Mouse (Mus musculus) left cerebral cortex, adult 2 months (tissue): ENCODE measurements at regions not wholly inside any gene's neighbourhood (a gene's known extent, or its start where the extent isn't known, plus 50 kb on each side); places are given as distances from the start of the nearest gene placed in this dataset.

Source experiments
- DNase-seq, 2 experiments: peaks; one replicate each; pipeline ENCODE4 v3.0.0; 2021 to 2022; ENCODE audit warnings: low spot score in 2 of 2, mixed read lengths in 1 of 2; ENCODE audit errors: extremely low spot score in 1 of 2
- H3K27ac ChIP-seq: fragments of 200-600 bp; 2 replicates; pipeline ENCODE4 v1.8.1; 2022
- H3K4me3 ChIP-seq: fragments of 200-600 bp; 2 replicates; pipeline ENCODE4 v1.8.1; 2022
- CTCF ChIP-seq: fragments of 200-600 bp; IDR thresholded peaks from 2 replicates; pipeline ENCODE4 v1.8.1; 2022; ENCODE audit warnings: antibody characterized with exemption, mild to moderate bottlenecking, moderate library complexity
- intact Hi-C: fragments of 180-260 bp; cut with DNase I; formaldehyde crosslinking; loops from one replicate; pipeline ENCODE4 v1.15.1; 2025

DNA sequence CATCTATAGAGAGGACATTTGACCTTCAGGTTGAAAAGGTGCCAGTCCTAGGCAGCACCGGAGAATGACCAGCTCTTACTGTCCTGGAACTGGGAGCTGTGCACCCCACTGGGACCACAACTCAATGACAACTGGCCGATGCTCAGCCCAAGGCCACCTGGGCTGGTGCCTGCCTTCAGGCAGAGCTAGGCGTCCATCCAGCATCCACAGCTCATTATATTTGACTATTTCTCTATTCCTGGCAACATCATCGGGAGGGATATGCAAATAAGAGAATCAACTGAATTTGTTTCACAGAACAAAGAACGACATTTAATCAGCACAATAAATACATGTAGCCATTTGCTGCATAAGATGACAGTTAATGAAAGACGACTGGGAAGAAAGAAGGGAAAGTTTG is 149.0 kb upstream of the Gli2 start:
- no peak for TF ChIP-seq CTCF
- no peak for DNase-seq
- intact Hi-C loops, result no loop called here
- Histone ChIP-seq H3K27ac (no peak overlapping the region), H3K4me3 (no peak overlapping the region)

DNA sequence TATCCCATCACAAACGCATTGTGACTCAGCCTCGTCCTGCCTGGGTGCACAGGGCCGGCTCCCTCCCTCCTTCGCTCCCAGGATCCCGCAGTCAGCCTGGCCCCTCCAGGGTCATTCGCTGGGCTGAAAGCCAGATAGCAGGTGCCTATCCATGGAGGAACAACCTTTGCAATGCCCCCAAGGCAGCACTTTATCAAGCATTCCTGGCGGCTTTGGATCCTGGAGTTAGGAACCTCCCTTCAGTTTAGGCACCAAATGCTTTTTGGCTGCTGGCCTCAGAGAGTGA is 143.9 kb upstream of the Gli2 start:
- no peak overlapping the region for H3K4me3 ChIP-seq
- TF ChIP-seq CTCF, result no peak
- intact Hi-C loops, result no loop called here
- no peak for DNase-seq
- H3K27ac ChIP-seq, result no peak overlapping the region

DNA sequence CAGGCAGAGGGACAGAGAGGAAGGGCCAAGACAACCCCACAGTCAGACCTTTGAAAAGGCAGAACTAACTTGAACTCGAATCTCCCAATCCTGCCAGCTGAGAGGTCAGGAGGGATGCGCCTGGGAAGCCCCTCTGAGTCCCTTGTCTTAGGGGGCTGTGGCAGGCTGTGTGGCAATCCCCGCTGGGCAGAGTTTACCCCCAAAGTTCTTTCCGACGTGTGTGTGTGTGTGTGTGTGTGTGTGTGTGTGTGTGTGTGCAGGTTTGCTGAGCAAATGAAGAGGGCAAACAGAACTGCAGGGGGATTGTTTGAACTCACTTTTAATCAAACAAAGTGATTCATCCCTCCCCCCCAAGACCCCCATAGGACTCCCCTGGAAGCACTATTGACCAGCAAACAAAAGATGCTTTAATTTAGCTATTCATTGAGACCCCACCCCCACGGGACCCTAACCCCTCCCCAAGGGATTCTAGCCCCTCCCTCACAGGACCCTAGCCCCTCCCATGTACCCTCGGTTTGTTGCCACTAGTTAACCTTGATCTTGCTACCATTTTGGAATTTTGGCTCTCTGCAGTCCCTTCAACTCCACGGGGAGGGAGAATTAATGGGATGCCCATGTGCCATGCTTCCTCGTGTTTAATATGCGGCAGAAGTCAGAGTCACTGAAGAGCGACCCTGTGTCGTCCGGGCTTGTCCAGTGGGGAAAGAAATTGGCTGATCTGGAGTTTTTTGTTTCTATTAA is 143.4 kb upstream of the Gli2 start:
- no peak for TF ChIP-seq CTCF
- DNase-seq, result no peak
- Histone ChIP-seq H3K4me3 (no peak overlapping the region), H3K27ac (no peak overlapping the region)
- intact Hi-C loops, result no loop called here

DNA sequence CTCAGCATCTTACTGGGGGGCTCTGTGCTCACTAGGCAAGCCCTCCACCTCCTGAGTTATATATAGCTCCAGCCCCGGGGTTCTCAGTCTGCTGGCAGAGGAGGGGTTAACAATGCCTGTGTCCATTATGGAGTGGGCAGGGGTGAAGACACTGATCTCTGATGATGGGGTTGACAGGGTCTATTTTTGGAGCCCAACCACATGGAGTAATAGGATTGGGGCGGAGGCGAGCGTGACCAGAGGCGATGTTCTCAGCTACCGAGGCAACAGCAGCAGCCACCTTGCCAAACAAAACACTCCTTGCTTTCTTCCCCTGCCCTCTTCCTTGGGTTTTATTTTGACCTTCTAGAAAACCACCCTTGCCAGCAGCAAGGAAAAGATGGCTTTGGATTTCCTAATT is 141.1 kb upstream of the Gli2 start:
- no peak for TF ChIP-seq CTCF
- no peak overlapping the region for H3K27ac ChIP-seq
- intact Hi-C loops, result no loop called here
- DNase-seq, result no peak
- no peak overlapping the region for H3K4me3 ChIP-seq

DNA sequence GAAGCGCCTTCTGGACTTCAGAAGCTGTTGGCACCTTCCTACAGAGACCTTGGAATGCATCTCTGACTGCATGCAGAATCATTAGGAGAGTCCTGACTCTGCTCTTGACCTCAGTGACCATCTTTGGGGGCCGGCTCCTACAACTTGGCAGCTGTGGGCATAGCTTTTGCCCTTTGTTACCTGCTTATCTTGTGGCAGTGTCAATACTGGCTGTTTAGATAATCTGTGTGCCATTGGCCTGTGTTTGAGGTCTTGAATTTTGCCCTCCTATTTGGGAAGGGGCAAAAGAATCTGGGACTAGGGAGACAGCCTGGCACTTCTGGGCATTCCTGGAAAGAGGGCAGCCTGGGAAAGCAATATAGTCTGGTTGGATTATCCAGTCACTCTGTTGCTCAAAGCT is 137.8 kb upstream of the Gli2 start:
- Histone ChIP-seq H3K4me3 (no peak overlapping the region), H3K27ac (no peak overlapping the region)
- no peak for TF ChIP-seq CTCF
- no peak for DNase-seq
- intact Hi-C loops, result no loop called here

DNA sequence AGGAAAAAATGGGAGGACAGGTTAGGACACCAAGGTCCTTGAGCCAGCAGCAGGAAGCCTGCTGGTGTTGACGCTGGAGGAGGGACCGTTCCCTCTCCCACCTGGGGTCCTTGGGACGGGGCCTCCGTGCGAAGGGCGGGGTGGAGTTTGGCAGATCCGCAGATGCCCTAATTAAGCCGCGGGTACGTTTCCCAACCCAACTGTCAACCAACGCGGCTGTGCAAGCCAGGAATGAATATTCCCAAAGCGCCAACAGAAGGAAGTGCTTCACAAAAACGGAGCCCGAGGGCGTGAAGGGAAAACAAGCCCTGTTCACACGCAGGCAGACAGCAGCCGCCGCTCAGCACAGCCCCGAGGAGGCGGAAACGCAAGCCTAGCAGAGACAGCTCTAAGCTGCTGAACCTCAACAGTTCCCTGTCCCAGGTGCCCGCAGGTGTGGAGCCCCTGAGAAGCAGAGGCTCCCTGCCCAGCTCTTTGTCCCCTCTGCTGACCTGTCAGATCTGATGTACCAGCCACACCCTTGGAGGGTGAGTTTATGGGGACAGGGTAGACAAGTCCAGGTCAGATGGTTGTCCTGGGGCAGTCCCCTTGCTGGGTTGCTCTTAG is 136.1 kb upstream of the Gli2 start:
- H3K27ac ChIP-seq, result no peak overlapping the region
- intact Hi-C loops, result no loop called here
- H3K4me3 ChIP-seq, result no peak overlapping the region; the same call in 1 of the 2 replicates

DNA sequence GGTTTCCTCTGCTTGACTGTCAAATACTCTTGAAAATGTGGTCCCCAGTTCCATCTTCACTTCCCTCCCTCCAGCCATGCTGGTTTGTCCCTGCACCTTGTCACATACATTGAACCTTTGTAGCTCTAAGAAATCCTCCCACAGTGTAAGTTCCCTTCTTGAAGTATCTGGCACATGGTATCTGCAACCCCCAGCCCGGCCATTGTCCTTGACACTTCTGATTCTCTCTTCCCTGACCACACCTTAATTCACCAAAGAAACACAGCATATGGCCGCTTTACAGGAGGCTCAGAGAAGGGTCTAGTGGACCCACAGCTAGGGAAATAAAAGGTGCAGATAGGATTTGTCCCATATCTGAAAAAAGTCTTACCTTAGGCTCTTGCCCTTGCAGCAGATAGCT is 133.9 kb upstream of the Gli2 start:
- no peak overlapping the region for H3K27ac ChIP-seq
- intact Hi-C loops, result no loop called here
- no peak for TF ChIP-seq CTCF
- no peak for DNase-seq
- H3K4me3 ChIP-seq, result no peak overlapping the region

More for the DNA sequence above, 136.1 kb upstream of the Gli2 start:
- no peak for TF ChIP-seq CTCF
- peak; percentile 51 to 64 for DNase-seq

DNA sequence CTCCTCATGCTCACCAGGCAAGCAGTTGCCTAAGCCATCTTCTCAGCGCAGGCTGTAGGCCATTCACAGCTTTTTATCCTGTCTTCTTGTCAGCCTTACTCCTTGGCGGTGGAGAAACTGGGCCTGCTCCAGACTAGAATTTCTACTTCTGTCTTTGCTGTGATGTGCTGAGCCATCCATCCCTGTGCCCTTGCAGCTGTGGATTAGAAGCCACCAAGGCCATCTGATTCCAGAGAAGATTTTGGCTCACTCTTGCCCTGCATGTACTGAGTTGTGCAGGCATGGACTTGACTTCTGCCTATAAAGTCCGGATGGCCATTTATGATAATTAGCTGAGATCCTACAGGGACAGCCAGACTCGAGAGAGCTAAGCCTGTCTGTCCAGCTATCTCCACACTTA is 133.4 kb upstream of the Gli2 start:
- DNase-seq, result no peak
- intact Hi-C loops, result no loop called here
- no peak for TF ChIP-seq CTCF
- Histone ChIP-seq H3K27ac (no peak overlapping the region), H3K4me3 (no peak overlapping the region)

DNA sequence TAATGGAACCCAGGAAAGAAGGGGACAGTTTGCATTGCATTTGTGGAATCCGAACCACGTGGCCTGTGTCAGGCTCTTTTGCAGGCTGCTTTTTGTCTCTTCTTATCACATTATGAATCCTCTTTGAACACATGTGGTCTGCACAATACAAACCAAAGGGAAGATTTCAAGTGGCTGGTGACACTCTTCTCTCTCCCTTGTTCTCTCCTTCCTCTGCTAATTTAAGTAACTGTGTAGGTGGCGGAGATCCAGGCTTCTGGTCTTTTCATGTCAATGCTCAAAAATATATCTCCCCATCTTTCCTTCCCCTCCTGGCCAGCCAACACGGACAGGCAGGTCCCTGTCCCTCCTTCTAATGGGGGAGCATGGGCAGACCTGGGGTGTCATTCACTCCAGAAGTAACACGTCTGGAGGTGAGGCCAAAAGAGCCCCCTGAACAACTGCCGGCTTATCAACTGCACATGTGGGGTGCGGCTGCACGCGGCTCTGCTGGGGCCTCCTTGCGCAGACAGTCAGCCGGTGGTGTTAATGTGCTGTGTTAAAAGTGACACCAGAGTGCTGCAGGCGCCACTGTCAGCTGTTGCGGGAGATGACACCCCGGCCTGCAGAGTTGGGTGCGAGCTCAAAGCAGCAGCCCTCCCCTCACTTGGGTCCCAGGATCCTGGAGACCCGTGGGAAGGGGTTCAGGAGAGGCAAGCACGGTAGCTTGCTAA is 130.3 kb upstream of the Gli2 start:
- intact Hi-C loops, result no loop called here
- DNase-seq, result peak; percentile 14 to 23
- no peak overlapping the region for H3K4me3 ChIP-seq
- TF ChIP-seq CTCF, result no peak
- no peak overlapping the region for H3K27ac ChIP-seq

DNA sequence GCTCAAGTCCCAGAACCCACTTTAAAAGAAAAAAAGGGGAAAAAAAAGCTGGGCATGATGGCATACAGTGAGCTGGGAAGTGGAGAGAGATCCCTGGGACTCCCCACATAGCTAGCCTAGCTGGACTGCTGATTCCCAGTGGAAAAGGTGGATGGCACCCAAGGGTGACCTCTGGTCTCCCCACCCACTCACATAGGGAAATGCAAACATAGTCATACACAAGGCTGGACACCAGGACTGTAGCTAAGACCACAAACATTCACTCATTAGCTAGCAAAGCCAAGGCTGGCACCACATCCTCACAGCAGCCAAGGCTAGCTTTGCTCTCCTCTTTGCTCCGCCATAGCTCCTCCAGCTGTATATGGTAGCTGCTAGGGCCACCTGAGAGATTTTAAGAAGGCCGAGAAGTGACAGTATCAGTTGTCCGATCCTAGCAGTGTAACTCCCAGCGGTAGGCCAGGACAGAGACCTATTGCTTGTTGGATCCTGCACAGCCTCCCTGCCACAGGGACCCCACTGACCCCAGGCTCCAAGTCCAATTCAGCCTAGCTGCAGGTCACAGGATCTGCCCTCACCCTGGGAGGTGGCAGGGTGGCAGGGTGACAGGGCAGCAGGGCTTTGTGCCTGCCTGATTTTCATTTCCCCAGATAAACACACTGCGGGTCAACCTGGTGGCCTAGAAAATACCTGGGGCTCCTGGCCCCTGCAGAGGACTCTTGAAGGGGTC is 119.8 kb upstream of the Gli2 start:
- TF ChIP-seq CTCF, result no peak
- no peak overlapping the region for H3K27ac ChIP-seq

DNA sequence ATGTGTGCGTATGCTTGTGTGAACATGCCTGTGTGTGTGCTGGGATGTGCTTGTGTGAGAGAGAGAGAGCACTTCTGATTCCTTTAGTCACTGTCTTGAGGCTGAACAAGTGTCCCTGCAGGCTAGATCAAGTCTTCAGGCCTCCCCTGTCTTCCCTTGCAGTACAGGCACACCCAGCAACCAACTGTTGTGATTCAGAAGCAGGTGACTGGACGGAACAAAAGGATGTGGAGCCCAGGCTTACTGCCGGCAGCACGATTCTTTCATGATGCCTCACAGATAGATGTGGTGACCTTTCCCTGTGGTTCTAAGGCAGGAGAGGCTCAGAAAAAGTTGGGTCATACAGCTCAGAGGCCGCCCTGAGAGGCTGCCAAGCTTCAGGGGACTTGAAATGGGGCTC is 114.0 kb upstream of the Gli2 start:
- no peak overlapping the region for H3K27ac ChIP-seq
- DNase-seq, result no peak
- no peak overlapping the region for H3K4me3 ChIP-seq
- intact Hi-C loops, result loop anchor here (10.0 kb wide), 1 partner anchor 257 kb away; the partner anchor contains the start of gene Inhbb
- no peak for TF ChIP-seq CTCF

More for the DNA sequence above, 119.8 kb upstream of the Gli2 start:
- H3K4me3 ChIP-seq, result no peak overlapping the region
- DNase-seq, result no peak
- intact Hi-C loops, result no loop called here

DNA sequence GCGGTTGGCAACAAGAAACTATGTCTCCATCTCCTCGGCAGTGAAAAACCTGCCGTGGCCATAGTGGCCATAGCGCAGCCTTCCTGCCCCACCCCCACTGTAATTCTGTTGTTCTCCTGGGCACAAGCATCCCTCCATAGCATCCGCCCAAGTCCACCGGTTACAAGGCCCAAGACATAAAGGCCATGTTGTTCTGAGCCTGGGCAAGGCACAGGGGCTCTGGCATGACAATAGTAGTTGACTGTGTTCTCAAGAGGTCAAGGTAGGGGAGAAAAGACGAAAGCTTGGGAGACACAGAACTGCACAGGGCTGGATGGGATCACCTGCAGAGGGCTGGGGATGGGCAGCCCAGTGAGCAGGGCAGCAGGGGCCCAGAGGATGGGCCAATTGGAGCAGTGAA is 112.9 kb upstream of the Gli2 start:
- DNase-seq, result no peak
- intact Hi-C loops, result loop anchor here (10.0 kb wide), 1 partner anchor 259 kb away; the partner anchor contains the start of gene Inhbb
- Histone ChIP-seq H3K27ac (no peak overlapping the region), H3K4me3 (no peak overlapping the region)
- no peak for TF ChIP-seq CTCF
